Mouse (Mus musculus): ENCODE measurements around the gene Drg2. TPM values are rescaled to one million over a fixed set of nuclear protein-coding genes. Genes with fewer than 3 reads are reported as not detected.
"Not testable (repeated sequence)": the region's sequence is repeated elsewhere in the genome, so short reads cannot be mapped to it uniquely, and the experiment has no call there.

Drg2 gene
- polyA plus RNA-seq, 1 experiment from 2014 or later: 95.6 TPM

- Histone ChIP-seq H3K4me1 (ENCODE audit: control insufficient read depth, insufficient read depth, low read length) (peaks cover 11% of the 10 kb centered on the region), H3K9me3 (ENCODE audit: control insufficient read depth, low read length) (no peaks in the 10 kb centered on the region), H3K27me3 (ENCODE audit: control insufficient read depth, insufficient read depth, low read length) (no peaks in the 10 kb centered on the region), H3K9ac (replicated peaks; ENCODE audit: low read depth, low read length) (no peak overlapping the region), H3K36me3 (ENCODE audit: control insufficient read depth, insufficient read depth, low read length) (peaks cover 5% of the 10 kb centered on the region; the same call in 1 of the 2 replicates), H3K4me2 (ENCODE audit: low read depth, low read length) (no peak overlapping the region), H3K4me3 (ENCODE audit: low read depth, low read length) (no peak overlapping the region), H3K27ac (ENCODE audit: low read depth, low read length) (no peak overlapping the region)
- 70% methylated on average over 5 of the region's 6 CpGs for WGBS
- ATAC-seq (ENCODE audit: low read depth): no peak
These were observed 32.2 kb upstream of the Drg2 start for GRCm38 (mm10) chr11:60422046-60422668.

GRCm38 (mm10) chr11:60423006-60423405, 31.4 kb upstream of the Drg2 start:
- H3K36me3 ChIP-seq (ENCODE audit: control insufficient read depth, insufficient read depth, low read length): peaks cover 10% of the 10 kb centered on the region; the same call in 1 of the 2 replicates
- peaks cover 11% of the 10 kb centered on the region for H3K4me1 ChIP-seq (ENCODE audit: control insufficient read depth, insufficient read depth, low read length)
- no peak for ATAC-seq (ENCODE audit: low read depth)
- H3K4me2 ChIP-seq (ENCODE audit: low read depth, low read length): no peak overlapping the region
- WGBS: 38% methylated on average over 1 of the region's 1 CpGs
- no peaks in the 10 kb centered on the region for H3K27me3 ChIP-seq (ENCODE audit: control insufficient read depth, insufficient read depth, low read length)
- H3K27ac ChIP-seq (ENCODE audit: low read depth, low read length): no peak overlapping the region
- H3K4me3 ChIP-seq (ENCODE audit: low read depth, low read length): no peak overlapping the region
- no peak overlapping the region for H3K9ac ChIP-seq (replicated peaks; ENCODE audit: low read depth, low read length)
- H3K9me3 ChIP-seq (ENCODE audit: control insufficient read depth, low read length): no peaks in the 10 kb centered on the region

GRCm38 (mm10) chr11:60426417-60426816, 28.0 kb upstream of the Drg2 start:
- H3K27me3 ChIP-seq (ENCODE audit: control insufficient read depth, insufficient read depth, low read length): no peaks in the 10 kb centered on the region
- no peaks in the 10 kb centered on the region for H3K9me3 ChIP-seq (ENCODE audit: control insufficient read depth, low read length)
- 90% methylated on average over 1 of the region's 1 CpGs for WGBS
- no peak for ATAC-seq (ENCODE audit: low read depth)
- H3K9ac ChIP-seq (replicated peaks; ENCODE audit: low read depth, low read length): no peak overlapping the region
- H3K36me3 ChIP-seq (ENCODE audit: control insufficient read depth, insufficient read depth, low read length): peaks cover 10% of the 10 kb centered on the region; the same call in 1 of the 2 replicates
- no peak overlapping the region for H3K4me2 ChIP-seq (ENCODE audit: low read depth, low read length)
- no peaks in the 10 kb centered on the region for H3K4me1 ChIP-seq (ENCODE audit: control insufficient read depth, insufficient read depth, low read length)
- H3K27ac ChIP-seq (ENCODE audit: low read depth, low read length): no peak overlapping the region
- H3K4me3 ChIP-seq (ENCODE audit: low read depth, low read length): no peak overlapping the region

- Histone ChIP-seq H3K27ac (ENCODE audit: low read depth, low read length) (no peak overlapping the region), H3K4me2 (ENCODE audit: low read depth, low read length) (no peak overlapping the region), H3K9ac (replicated peaks; ENCODE audit: low read depth, low read length) (no peak overlapping the region), H3K4me3 (ENCODE audit: low read depth, low read length) (no peak overlapping the region), H3K36me3 (ENCODE audit: control insufficient read depth, insufficient read depth, low read length) (peaks cover 18% of the 10 kb centered on the region; the same call in 1 of the 2 replicates), H3K9me3 (ENCODE audit: control insufficient read depth, low read length) (no peaks in the 10 kb centered on the region), H3K4me1 (ENCODE audit: control insufficient read depth, insufficient read depth, low read length) (no peaks in the 10 kb centered on the region), H3K27me3 (ENCODE audit: control insufficient read depth, insufficient read depth, low read length) (no peaks in the 10 kb centered on the region)
- WGBS: 93% methylated on average over 3 of the region's 3 CpGs
- no peak for ATAC-seq (ENCODE audit: low read depth)
These were observed 26.8 kb upstream of the Drg2 start for GRCm38 (mm10) chr11:60427628-60428027.

- H3K4me1 ChIP-seq (ENCODE audit: control insufficient read depth, insufficient read depth, low read length): no peaks in the 10 kb centered on the region
- H3K4me2 ChIP-seq (ENCODE audit: low read depth, low read length): no peak overlapping the region
- ATAC-seq (ENCODE audit: low read depth): no peak
- H3K27ac ChIP-seq (ENCODE audit: low read depth, low read length): no peak overlapping the region
- no peak overlapping the region for H3K4me3 ChIP-seq (ENCODE audit: low read depth, low read length)
- H3K27me3 ChIP-seq (ENCODE audit: control insufficient read depth, insufficient read depth, low read length): no peaks in the 10 kb centered on the region
- peaks cover 22% of the 10 kb centered on the region for H3K36me3 ChIP-seq (ENCODE audit: control insufficient read depth, insufficient read depth, low read length)
- no peaks in the 10 kb centered on the region for H3K9me3 ChIP-seq (ENCODE audit: control insufficient read depth, low read length)
- H3K9ac ChIP-seq (replicated peaks; ENCODE audit: low read depth, low read length): no peak overlapping the region
These were observed 20.9 kb upstream of the Drg2 start for GRCm38 (mm10) chr11:60433501-60433900.

- no peak for ATAC-seq (ENCODE audit: low read depth)
- H3K4me3 ChIP-seq (ENCODE audit: low read depth, low read length): no peak overlapping the region
- no peak overlapping the region for H3K9ac ChIP-seq (replicated peaks; ENCODE audit: low read depth, low read length)
- H3K9me3 ChIP-seq (ENCODE audit: control insufficient read depth, low read length): no peaks in the 10 kb centered on the region
- H3K4me2 ChIP-seq (ENCODE audit: low read depth, low read length): no peak overlapping the region
- H3K27me3 ChIP-seq (ENCODE audit: control insufficient read depth, insufficient read depth, low read length): no peaks in the 10 kb centered on the region
- peaks cover 26% of the 10 kb centered on the region for H3K36me3 ChIP-seq (ENCODE audit: control insufficient read depth, insufficient read depth, low read length)
- no peak overlapping the region for H3K27ac ChIP-seq (ENCODE audit: low read depth, low read length)
- no peaks in the 10 kb centered on the region for H3K4me1 ChIP-seq (ENCODE audit: control insufficient read depth, insufficient read depth, low read length)
- 97% methylated on average over 1 of the region's 1 CpGs for WGBS
These were observed 19.3 kb upstream of the Drg2 start for GRCm38 (mm10) chr11:60435133-60435532.

- no peak overlapping the region for H3K4me3 ChIP-seq (ENCODE audit: low read depth, low read length)
- WGBS: 96% methylated on average over 3 of the region's 3 CpGs
- no peaks in the 10 kb centered on the region for H3K4me1 ChIP-seq (ENCODE audit: control insufficient read depth, insufficient read depth, low read length)
- H3K9ac ChIP-seq (replicated peaks; ENCODE audit: low read depth, low read length): no peak overlapping the region
- H3K36me3 ChIP-seq (ENCODE audit: control insufficient read depth, insufficient read depth, low read length): peaks cover 34% of the 10 kb centered on the region
- no peaks in the 10 kb centered on the region for H3K9me3 ChIP-seq (ENCODE audit: control insufficient read depth, low read length)
- H3K27ac ChIP-seq (ENCODE audit: low read depth, low read length): no peak overlapping the region
- H3K27me3 ChIP-seq (ENCODE audit: control insufficient read depth, insufficient read depth, low read length): no peaks in the 10 kb centered on the region
- ATAC-seq (ENCODE audit: low read depth): no peak
- H3K4me2 ChIP-seq (ENCODE audit: low read depth, low read length): no peak overlapping the region
These were observed 17.8 kb upstream of the Drg2 start for GRCm38 (mm10) chr11:60436618-60437017.

GRCm38 (mm10) chr11:60439621-60440020, 14.8 kb upstream of the Drg2 start:
- H3K27me3 ChIP-seq (ENCODE audit: control insufficient read depth, insufficient read depth, low read length); ATAC-seq (ENCODE audit: low read depth); H3K4me1 ChIP-seq (ENCODE audit: control insufficient read depth, insufficient read depth, low read length); H3K4me2 ChIP-seq (ENCODE audit: low read depth, low read length); H3K27ac ChIP-seq (ENCODE audit: low read depth, low read length); H3K9me3 ChIP-seq (ENCODE audit: control insufficient read depth, low read length); H3K9ac ChIP-seq (replicated peaks; ENCODE audit: low read depth, low read length); H3K4me3 ChIP-seq (ENCODE audit: low read depth, low read length): not testable (repeated sequence)
- 21% methylated on average over 1 of the region's 1 CpGs for WGBS
- peaks cover 43% of the 10 kb centered on the region for H3K36me3 ChIP-seq (ENCODE audit: control insufficient read depth, insufficient read depth, low read length)

- no peak for ATAC-seq (ENCODE audit: low read depth)
- H3K27me3 ChIP-seq (ENCODE audit: control insufficient read depth, insufficient read depth, low read length): no peaks in the 10 kb centered on the region
- 49% methylated on average over 7 of the region's 7 CpGs for WGBS
- no peak overlapping the region for H3K4me3 ChIP-seq (ENCODE audit: low read depth, low read length)
- H3K27ac ChIP-seq (ENCODE audit: low read depth, low read length): no peak overlapping the region
- no peak overlapping the region for H3K4me2 ChIP-seq (ENCODE audit: low read depth, low read length)
- peaks cover 43% of the 10 kb centered on the region for H3K36me3 ChIP-seq (ENCODE audit: control insufficient read depth, insufficient read depth, low read length)
- no peaks in the 10 kb centered on the region for H3K4me1 ChIP-seq (ENCODE audit: control insufficient read depth, insufficient read depth, low read length)
- no peak overlapping the region for H3K9ac ChIP-seq (replicated peaks; ENCODE audit: low read depth, low read length)
- no peaks in the 10 kb centered on the region for H3K9me3 ChIP-seq (ENCODE audit: control insufficient read depth, low read length)
These were observed 14.2 kb upstream of the Drg2 start for GRCm38 (mm10) chr11:60440176-60440575.
